Mouse (Mus musculus): ENCODE results near the gene Olfr92. TPM values are rescaled to one million over a fixed set of nuclear protein-coding genes. Genes with fewer than 3 reads are reported as not detected.

The Olfr92 gene
- polyA plus RNA-seq, 1 experiment, result not detected

DNA sequence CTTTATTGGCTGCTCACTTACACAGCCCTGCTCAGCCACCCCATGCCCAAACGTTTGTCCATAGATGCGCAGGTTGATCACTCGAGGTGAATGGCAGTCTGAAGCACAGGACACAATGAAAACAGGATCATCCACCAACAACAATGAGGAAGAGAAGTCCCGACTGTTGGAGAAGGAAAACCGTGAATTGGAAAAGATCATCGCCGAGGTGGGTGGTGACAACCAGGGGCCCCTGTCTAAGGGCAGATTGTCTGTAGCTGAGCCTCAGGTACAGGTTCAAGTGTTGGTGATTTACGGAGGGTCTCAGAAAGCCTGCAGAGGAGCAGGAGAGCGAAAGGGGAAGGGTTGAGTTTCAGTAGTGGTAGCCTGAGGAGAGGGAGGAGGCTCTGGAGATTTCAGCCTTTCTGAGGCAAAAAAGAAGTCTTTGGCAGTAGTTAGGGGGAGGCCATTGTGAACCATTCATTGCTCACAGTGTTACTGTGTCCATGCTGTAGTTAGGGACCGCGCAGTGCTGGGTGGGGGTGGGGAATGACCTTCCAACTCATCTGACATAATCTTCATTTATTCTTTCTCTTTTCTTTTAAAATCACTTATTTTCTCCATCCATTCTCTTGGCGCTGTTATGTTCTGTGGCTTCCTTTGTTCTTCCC lies 47.7 kb downstream of the Olfr92 start:
- Histone ChIP-seq H3K27ac (ENCODE audit: control insufficient read depth, insufficient read depth, low read depth, low read length, poor library complexity) (no peak overlapping the region), H3K4me1 (ENCODE audit: control insufficient read depth, insufficient read depth, low read length) (no peaks in the 10 kb centered on the region), H3K4me3 (replicated peaks; ENCODE audit: control insufficient read depth, low read depth, low read length) (no peak overlapping the region)
- TF ChIP-seq POLR2A (IDR thresholded peaks at IDR 0.05; ENCODE audit: borderline replicate concordance, control insufficient read depth, low read depth, low read length) (no peak), CTCF (IDR thresholded peaks at IDR 0.05; ENCODE audit: control insufficient read depth, insufficient read depth, low read length) (no peak)
- 86% methylated on average over 12 of the region's 12 CpGs for WGBS

DNA sequence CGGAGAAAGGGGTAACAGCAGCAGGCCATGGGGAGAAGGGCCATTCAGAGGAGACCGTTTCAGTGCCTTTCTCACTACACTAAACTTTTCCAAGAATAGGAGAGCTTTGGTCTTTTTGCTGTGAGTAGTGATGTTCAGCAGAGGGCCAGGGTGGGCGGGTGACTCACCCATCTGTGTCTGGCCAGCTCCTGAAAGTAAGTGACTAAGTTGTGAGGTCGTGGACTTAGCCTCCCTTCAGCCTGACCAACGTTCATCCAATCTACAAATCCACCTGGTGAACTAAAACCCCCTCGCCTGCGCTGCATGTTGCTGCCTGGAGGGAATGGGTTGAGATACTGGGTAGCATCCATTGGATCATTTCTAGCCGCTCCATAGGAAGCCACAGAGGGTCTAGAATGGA lies 49.8 kb downstream of the Olfr92 start:
- H3K4me3 ChIP-seq (replicated peaks; ENCODE audit: control insufficient read depth, low read depth, low read length), result no peak overlapping the region
- H3K4me1 ChIP-seq (ENCODE audit: control insufficient read depth, insufficient read depth, low read length), result no peaks in the 10 kb centered on the region
- WGBS, result 78% methylated on average over 8 of the region's 8 CpGs
- no peak overlapping the region for H3K27ac ChIP-seq (ENCODE audit: control insufficient read depth, insufficient read depth, low read depth, low read length, poor library complexity)
- TF ChIP-seq CTCF (IDR thresholded peaks at IDR 0.05; ENCODE audit: control insufficient read depth, insufficient read depth, low read length) (no peak), POLR2A (IDR thresholded peaks at IDR 0.05; ENCODE audit: borderline replicate concordance, control insufficient read depth, low read depth, low read length) (no peak)

DNA sequence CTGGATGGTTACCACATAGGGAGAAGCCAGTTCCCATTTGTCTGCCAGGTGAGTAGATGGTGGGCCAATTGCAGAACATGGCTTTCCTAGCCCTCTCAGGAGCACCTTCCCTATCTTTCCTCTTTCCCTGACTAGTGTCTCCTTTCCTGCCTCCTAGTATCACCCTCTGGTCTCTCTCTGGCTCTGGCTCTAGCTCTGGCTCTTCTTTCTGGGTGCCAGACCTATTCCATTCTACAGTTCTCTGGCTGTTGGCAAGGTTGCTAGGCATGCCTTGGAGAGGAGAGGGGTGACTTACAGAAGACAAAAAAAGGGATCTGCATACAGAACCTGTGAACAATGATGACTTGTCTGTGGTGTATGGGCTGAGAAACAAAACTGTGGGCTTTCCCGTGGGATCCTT lies 52.0 kb downstream of the Olfr92 start:
- no peak overlapping the region for H3K27ac ChIP-seq (ENCODE audit: control insufficient read depth, insufficient read depth, low read depth, low read length, poor library complexity)
- H3K4me3 ChIP-seq (replicated peaks; ENCODE audit: control insufficient read depth, low read depth, low read length), result no peak overlapping the region
- WGBS, result 94% methylated on average over 1 of the region's 1 CpGs
- no peak for TF ChIP-seq POLR2A (IDR thresholded peaks at IDR 0.05; ENCODE audit: borderline replicate concordance, control insufficient read depth, low read depth, low read length)
- TF ChIP-seq CTCF (IDR thresholded peaks at IDR 0.05; ENCODE audit: control insufficient read depth, insufficient read depth, low read length), result no peak
- no peaks in the 10 kb centered on the region for H3K4me1 ChIP-seq (ENCODE audit: control insufficient read depth, insufficient read depth, low read length)

DNA sequence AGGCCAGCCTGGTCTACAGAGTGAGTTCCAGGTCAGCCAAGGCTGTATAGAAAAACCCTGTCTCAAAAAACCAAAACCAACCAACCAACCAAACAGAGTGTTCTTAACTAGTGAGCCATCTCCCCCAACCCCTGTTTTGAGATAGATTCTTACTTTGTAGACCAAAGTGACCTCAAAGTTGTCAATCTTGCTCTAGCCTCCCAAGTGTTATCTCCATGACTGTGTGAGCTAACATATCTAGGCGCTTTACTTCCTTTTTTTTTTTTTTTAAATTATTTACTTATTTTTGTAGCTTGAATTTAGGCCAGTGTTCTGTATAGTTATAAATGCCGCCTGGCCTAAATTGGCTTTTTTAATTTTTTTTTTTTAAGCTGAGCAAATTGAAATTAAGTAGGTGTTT lies 53.9 kb downstream of the Olfr92 start:
- Histone ChIP-seq H3K27ac (ENCODE audit: control insufficient read depth, insufficient read depth, low read depth, low read length, poor library complexity) (no peak overlapping the region), H3K4me3 (replicated peaks; ENCODE audit: control insufficient read depth, low read depth, low read length) (no peak overlapping the region), H3K4me1 (ENCODE audit: control insufficient read depth, insufficient read depth, low read length) (no peaks in the 10 kb centered on the region)
- 66% methylated on average over 2 of the region's 2 CpGs for WGBS
- TF ChIP-seq CTCF (IDR thresholded peaks at IDR 0.05; ENCODE audit: control insufficient read depth, insufficient read depth, low read length) (no peak), POLR2A (IDR thresholded peaks at IDR 0.05; ENCODE audit: borderline replicate concordance, control insufficient read depth, low read depth, low read length) (no peak)

DNA sequence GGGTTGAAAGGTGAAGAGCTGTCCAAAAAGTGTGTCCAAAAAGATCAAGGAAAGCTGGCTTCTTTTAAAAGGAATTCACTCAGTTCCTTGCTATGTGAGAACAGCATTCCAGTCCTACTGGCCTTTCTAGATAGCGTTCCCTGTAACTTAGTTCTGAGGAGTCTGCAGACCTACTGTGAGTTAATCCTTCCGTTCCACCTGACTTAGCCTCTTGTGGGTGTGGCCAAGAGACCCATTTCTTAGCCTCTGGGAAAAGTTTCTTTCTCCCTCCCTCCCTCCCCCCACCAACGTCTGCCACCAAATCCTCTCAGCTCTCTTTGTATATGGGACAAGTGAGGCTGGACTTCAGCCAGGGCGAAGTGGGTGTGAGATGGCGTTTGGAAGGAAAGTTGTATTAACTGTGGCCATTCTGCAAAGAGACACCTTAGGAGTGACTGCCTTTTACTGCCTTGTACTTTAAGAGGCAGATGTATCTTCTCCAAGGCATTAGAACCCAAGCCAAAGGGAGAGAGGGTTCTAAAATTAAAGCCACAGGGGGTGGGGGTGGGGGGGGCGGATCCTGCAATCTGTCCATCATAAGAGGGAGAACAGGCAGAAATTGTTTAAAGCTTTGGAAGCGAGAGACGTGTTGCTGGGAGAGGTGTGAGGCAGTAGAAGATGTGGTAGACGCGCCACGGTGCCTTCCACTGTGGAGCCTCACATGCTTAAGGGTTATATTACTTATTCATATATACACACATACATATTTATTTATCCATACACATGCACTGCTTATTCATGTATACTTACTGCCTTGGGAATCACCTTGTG lies 56.0 kb downstream of the Olfr92 start:
- H3K27ac ChIP-seq (ENCODE audit: control insufficient read depth, insufficient read depth, low read depth, low read length, poor library complexity), result no peak overlapping the region

DNA sequence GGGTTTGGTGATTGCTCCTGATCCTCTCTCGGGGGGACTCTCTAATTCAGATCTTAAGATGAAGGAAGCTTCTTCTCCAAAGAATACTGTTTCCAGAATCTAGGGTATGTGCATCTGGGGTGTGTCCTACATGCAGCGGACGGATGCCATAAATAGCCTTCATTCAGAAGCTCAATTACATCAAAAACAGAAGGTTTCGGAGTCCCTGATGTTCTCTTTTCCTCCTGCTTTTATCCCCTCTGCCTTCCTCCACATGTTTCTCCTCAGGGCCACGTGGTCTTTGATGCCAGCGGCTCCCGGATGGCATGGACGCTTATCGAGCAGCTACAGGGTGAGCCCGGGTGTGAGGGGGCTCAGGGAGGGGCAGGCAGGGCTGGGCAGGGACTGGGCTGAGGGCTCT lies 56.8 kb downstream of the Olfr92 start:
- Histone ChIP-seq H3K4me1 (ENCODE audit: control insufficient read depth, insufficient read depth, low read length) (no peaks in the 10 kb centered on the region), H3K27ac (ENCODE audit: control insufficient read depth, insufficient read depth, low read depth, low read length, poor library complexity) (no peak overlapping the region), H3K4me3 (replicated peaks; ENCODE audit: control insufficient read depth, low read depth, low read length) (no peak overlapping the region)
- TF ChIP-seq CTCF (IDR thresholded peaks at IDR 0.05; ENCODE audit: control insufficient read depth, insufficient read depth, low read length) (no peak), POLR2A (IDR thresholded peaks at IDR 0.05; ENCODE audit: borderline replicate concordance, control insufficient read depth, low read depth, low read length) (no peak)
- 87% methylated on average over 10 of the region's 10 CpGs for WGBS

More for the DNA sequence above, 56.0 kb downstream of the Olfr92 start:
- no peaks in the 10 kb centered on the region for H3K4me1 ChIP-seq (ENCODE audit: control insufficient read depth, insufficient read depth, low read length)
- 85% methylated on average over 11 of the region's 11 CpGs for WGBS
- H3K4me3 ChIP-seq (replicated peaks; ENCODE audit: control insufficient read depth, low read depth, low read length), result no peak overlapping the region
- TF ChIP-seq CTCF (IDR thresholded peaks at IDR 0.05; ENCODE audit: control insufficient read depth, insufficient read depth, low read length), result no peak
- TF ChIP-seq POLR2A (IDR thresholded peaks at IDR 0.05; ENCODE audit: borderline replicate concordance, control insufficient read depth, low read depth, low read length), result no peak

DNA sequence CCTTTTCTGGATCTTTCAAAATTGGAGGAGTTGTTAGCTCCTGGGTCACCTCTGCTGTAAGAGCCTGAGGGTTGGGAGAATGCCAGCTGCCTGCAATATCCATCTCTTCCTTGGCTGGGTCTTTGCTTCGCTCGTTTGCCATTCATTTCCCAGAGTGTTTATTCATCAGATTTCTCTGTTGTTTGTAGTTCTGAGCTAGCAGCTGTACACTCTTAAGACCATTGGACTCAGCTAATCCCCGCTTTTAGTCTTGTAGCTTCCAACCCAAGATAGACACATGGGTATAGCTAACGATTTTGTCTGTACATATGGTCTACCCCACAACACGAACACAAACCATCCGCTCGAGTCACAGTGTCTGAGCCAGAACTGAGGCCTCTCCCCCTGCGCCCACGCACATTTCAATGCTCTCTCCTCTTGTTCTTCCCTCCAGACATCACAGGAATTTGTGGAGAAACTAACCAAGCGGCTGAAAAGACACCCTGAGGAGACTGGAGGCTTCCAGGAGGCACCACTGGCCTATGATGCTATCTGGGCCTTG lies 57.7 kb downstream of the Olfr92 start:
- H3K4me3 ChIP-seq (replicated peaks; ENCODE audit: control insufficient read depth, low read depth, low read length), result no peak overlapping the region
- 86% methylated on average over 10 of the region's 10 CpGs for WGBS
- no peak overlapping the region for H3K27ac ChIP-seq (ENCODE audit: control insufficient read depth, insufficient read depth, low read depth, low read length, poor library complexity)
- no peak for TF ChIP-seq CTCF (IDR thresholded peaks at IDR 0.05; ENCODE audit: control insufficient read depth, insufficient read depth, low read length)
- no peak for TF ChIP-seq POLR2A (IDR thresholded peaks at IDR 0.05; ENCODE audit: borderline replicate concordance, control insufficient read depth, low read depth, low read length)
- no peaks in the 10 kb centered on the region for H3K4me1 ChIP-seq (ENCODE audit: control insufficient read depth, insufficient read depth, low read length)

DNA sequence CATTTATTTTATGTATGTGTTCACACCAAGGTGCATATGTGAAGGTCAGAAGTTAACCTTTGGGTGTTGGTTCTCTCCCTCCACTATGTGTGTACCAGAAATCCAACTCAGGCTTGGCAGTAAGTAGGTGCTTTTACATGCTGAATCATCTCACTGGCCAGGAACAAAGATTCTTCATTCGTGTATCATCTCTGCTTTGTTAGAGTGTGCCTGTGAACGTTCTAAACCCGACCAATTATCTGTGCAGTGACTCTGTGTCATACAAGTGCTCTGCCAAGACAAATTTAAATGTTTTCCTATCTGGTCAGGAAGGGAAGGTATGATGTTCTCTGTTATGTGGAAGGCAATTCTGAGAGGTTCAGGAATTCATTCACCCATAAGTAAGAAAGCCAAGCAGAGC lies 58.5 kb downstream of the Olfr92 start:
- 75% methylated on average over 3 of the region's 3 CpGs for WGBS
- no peak overlapping the region for H3K27ac ChIP-seq (ENCODE audit: control insufficient read depth, insufficient read depth, low read depth, low read length, poor library complexity)
- TF ChIP-seq POLR2A (IDR thresholded peaks at IDR 0.05; ENCODE audit: borderline replicate concordance, control insufficient read depth, low read depth, low read length) (no peak), CTCF (IDR thresholded peaks at IDR 0.05; ENCODE audit: control insufficient read depth, insufficient read depth, low read length) (no peak)
- H3K4me3 ChIP-seq (replicated peaks; ENCODE audit: control insufficient read depth, low read depth, low read length), result no peak overlapping the region
- H3K4me1 ChIP-seq (ENCODE audit: control insufficient read depth, insufficient read depth, low read length), result no peaks in the 10 kb centered on the region

Other genes starting within 250 kb of the Olfr92 start
- not detected in 2 replicates for gene Trim40, start 230.0 kb downstream of the Olfr92 start, polyA plus RNA-seq (2011; ENCODE audit: insufficient read depth, insufficient read length, low replicate concordance, missing spikeins)
- gene Trim31, start 222.0 kb downstream of the Olfr92 start, polyA plus RNA-seq (2011; ENCODE audit: insufficient read depth, insufficient read length, low replicate concordance, missing spikeins), result not detected in 2 replicates
- gene Rnf39, start 177.2 kb downstream of the Olfr92 start, polyA plus RNA-seq (2011; ENCODE audit: insufficient read depth, insufficient read length, low replicate concordance, missing spikeins), result not detected in 2 replicates
- gene Ppp1r11, start 168.3 kb downstream of the Olfr92 start, polyA plus RNA-seq (2011; ENCODE audit: insufficient read depth, insufficient read length, low replicate concordance, missing spikeins), result 21.2 and 37.5 TPM in 2 replicates
- 53.8 and 62.7 TPM in 2 replicates for gene Znrd1, start 161.5 kb downstream of the Olfr92 start, polyA plus RNA-seq (2011; ENCODE audit: insufficient read depth, insufficient read length, low replicate concordance, missing spikeins)
- 4.0 and 7.8 TPM in 2 replicates for gene Znrd1as, start 161.5 kb downstream of the Olfr92 start, polyA plus RNA-seq (2011; ENCODE audit: insufficient read depth, insufficient read length, low replicate concordance, missing spikeins)
- gene 2410137M14Rik, start 138.9 kb downstream of the Olfr92 start, polyA plus RNA-seq (2011; ENCODE audit: insufficient read depth, insufficient read length, low replicate concordance, missing spikeins), result 1.8 TPM in 1 of 2 replicates, not detected in the other
- 5.6 and 15.2 TPM in 2 replicates for gene H2-M5, start 130.6 kb downstream of the Olfr92 start, polyA plus RNA-seq (2011; ENCODE audit: insufficient read depth, insufficient read length, low replicate concordance, missing spikeins)
- gene Zfp57, start 118.9 kb downstream of the Olfr92 start, polyA plus RNA-seq (2011; ENCODE audit: insufficient read depth, insufficient read length, low replicate concordance, missing spikeins), result 1.3 and 19.0 TPM in 2 replicates
- gene Mog, start 96.7 kb downstream of the Olfr92 start, polyA plus RNA-seq (2011; ENCODE audit: insufficient read depth, insufficient read length, low replicate concordance, missing spikeins), result not detected in 2 replicates
- 19.5 and 47.1 TPM in 2 replicates for gene Gabbr1, start 74.1 kb downstream of the Olfr92 start, polyA plus RNA-seq (2011; ENCODE audit: insufficient read depth, insufficient read length, low replicate concordance, missing spikeins)
- not detected in 2 replicates for gene Olfr90, start 31.6 kb downstream of the Olfr92 start, polyA plus RNA-seq (2011; ENCODE audit: insufficient read depth, insufficient read length, low replicate concordance, missing spikeins)
- not detected in 2 replicates for gene Olfr91, start 21.8 kb downstream of the Olfr92 start, polyA plus RNA-seq (2011; ENCODE audit: insufficient read depth, insufficient read length, low replicate concordance, missing spikeins)
- not detected in 2 replicates for gene Olfr93, start 41.4 kb upstream of the Olfr92 start, polyA plus RNA-seq (2011; ENCODE audit: insufficient read depth, insufficient read length, low replicate concordance, missing spikeins)
- gene Ubd, start 73.8 kb upstream of the Olfr92 start, polyA plus RNA-seq (2011; ENCODE audit: insufficient read depth, insufficient read length, low replicate concordance, missing spikeins), result 6.7 and 19.8 TPM in 2 replicates
- not detected in 2 replicates for gene Olfr94, start 80.9 kb upstream of the Olfr92 start, polyA plus RNA-seq (2011; ENCODE audit: insufficient read depth, insufficient read length, low replicate concordance, missing spikeins)
- gene Olfr95, start 93.0 kb upstream of the Olfr92 start, polyA plus RNA-seq (2011; ENCODE audit: insufficient read depth, insufficient read length, low replicate concordance, missing spikeins), result 0.40 TPM in 1 of 2 replicates, not detected in the other
- gene Olfr96, start 100.1 kb upstream of the Olfr92 start, polyA plus RNA-seq (2011; ENCODE audit: insufficient read depth, insufficient read length, low replicate concordance, missing spikeins), result not detected in 2 replicates
- gene Olfr97, start 117.2 kb upstream of the Olfr92 start, polyA plus RNA-seq (2011; ENCODE audit: insufficient read depth, insufficient read length, low replicate concordance, missing spikeins), result not detected in 2 replicates
- not detected in 2 replicates for gene Olfr98, start 143.7 kb upstream of the Olfr92 start, polyA plus RNA-seq (2011; ENCODE audit: insufficient read depth, insufficient read length, low replicate concordance, missing spikeins)
- 3.7 and 8.7 TPM in 2 replicates for gene H2-M3, start 150.1 kb upstream of the Olfr92 start, polyA plus RNA-seq (2011; ENCODE audit: insufficient read depth, insufficient read length, low replicate concordance, missing spikeins)
- not detected in 2 replicates for gene Olfr99, start 163.4 kb upstream of the Olfr92 start, polyA plus RNA-seq (2011; ENCODE audit: insufficient read depth, insufficient read length, low replicate concordance, missing spikeins)
- gene Olfr101, start 184.2 kb upstream of the Olfr92 start, polyA plus RNA-seq (2011; ENCODE audit: insufficient read depth, insufficient read length, low replicate concordance, missing spikeins), result not detected in 2 replicates
- gene Olfr102, start 197.0 kb upstream of the Olfr92 start, polyA plus RNA-seq (2011; ENCODE audit: insufficient read depth, insufficient read length, low replicate concordance, missing spikeins), result not detected in 2 replicates
- gene Olfr103, start 219.6 kb upstream of the Olfr92 start, polyA plus RNA-seq (2011; ENCODE audit: insufficient read depth, insufficient read length, low replicate concordance, missing spikeins), result not detected in 2 replicates
- gene Olfr104-ps, start 239.5 kb upstream of the Olfr92 start, polyA plus RNA-seq (2011; ENCODE audit: insufficient read depth, insufficient read length, low replicate concordance, missing spikeins), result not detected in 2 replicates

Data from bone marrow, adult 2 months (tissue).